Mouse (Mus musculus): ENCODE measurements at regions not wholly inside any gene's neighbourhood (a gene's known extent, or its start where the extent isn't known, plus 50 kb on each side); places are given as distances from the start of the nearest gene placed in this dataset.

GRCm38 (mm10) chr5:95864252-95864651 is 88.5 kb downstream of the E330014E10Rik start:
- Histone ChIP-seq H3K4me1 (no peaks in the 10 kb centered on the region), H3K9me3 (replicated peaks) (no peaks in the 10 kb centered on the region; the same call in 1 of the 2 replicates), H3K36me3 (no peaks in the 10 kb centered on the region), H3K4me3 (no peak overlapping the region), H3K27me3 (ENCODE audit: low read depth, poor library complexity, severe bottlenecking) (no peaks in the 10 kb centered on the region), H3K27ac (replicated peaks) (no peak overlapping the region)
- DNase-seq (ENCODE audit: low spot score) = no peak
- WGBS = 96% methylated on average over 1 of the region's 1 CpGs

DNA sequence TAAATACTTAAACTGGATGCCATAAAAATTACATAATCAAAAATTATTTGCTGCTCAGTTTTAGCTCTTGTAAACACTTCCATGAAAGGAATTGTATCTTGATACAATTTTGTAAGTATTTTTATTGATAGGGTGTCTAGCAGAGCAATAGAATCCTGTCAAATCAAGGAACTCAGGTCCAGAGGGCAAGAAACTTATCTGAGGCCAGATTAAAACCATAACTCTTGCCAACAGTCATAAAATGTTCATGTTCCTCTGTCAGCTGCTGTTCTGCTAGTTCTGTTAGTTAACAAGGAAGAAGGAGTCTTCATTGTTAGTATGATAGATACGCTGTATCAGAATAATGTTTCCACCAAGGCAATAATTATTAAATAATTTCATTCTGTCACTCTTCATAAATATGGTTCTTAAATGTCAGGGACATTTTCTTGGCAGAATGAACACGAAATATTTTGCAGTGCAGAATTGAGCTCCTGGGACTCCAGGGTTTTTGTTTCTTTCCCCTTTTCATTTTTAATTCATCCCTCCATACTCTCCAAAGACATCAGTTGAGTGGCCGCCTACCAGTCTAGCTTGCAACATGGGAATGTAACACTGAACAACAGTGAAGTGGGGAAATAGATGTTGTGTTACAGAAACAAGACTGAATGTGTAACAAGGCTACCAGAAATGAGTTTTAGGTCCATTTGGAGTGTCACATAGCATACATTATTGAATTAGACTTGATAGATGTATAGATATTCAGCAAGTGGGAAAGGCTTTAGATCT is 89.1 kb downstream of the E330014E10Rik start:
- Histone ChIP-seq H3K9me3 (replicated peaks) (no peaks in the 10 kb centered on the region; the same call in 1 of the 2 replicates), H3K4me1 (no peaks in the 10 kb centered on the region), H3K36me3 (no peaks in the 10 kb centered on the region), H3K27me3 (ENCODE audit: low read depth, poor library complexity, severe bottlenecking) (no peaks in the 10 kb centered on the region), H3K27ac (replicated peaks) (no peak overlapping the region), H3K4me3 (no peak overlapping the region)
- no peak for DNase-seq (ENCODE audit: low spot score)
- 82% methylated on average over 3 of the region's 3 CpGs for WGBS

DNA sequence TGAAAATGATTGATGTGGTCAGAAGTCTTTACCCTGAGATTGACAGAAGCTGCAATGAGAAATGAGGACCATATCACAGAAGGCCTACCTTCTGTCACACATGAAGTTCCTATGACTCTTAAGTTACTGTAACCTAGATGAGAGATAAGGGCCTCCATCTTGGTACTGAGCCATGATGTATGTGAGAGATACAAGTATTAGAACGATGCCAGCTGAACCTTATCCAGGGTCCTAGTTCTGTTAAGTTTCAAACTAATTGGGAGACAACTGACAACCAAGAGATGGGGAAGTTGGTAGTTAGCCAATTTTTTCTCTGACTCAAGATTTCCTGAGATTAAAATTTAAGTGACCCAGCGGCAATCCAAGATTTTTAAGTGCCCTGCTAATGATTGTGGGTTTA is 89.7 kb downstream of the E330014E10Rik start:
- Histone ChIP-seq H3K36me3 (no peaks in the 10 kb centered on the region), H3K27ac (replicated peaks) (no peak overlapping the region), H3K4me3 (no peak overlapping the region), H3K9me3 (replicated peaks) (no peaks in the 10 kb centered on the region; the same call in 1 of the 2 replicates), H3K4me1 (no peaks in the 10 kb centered on the region), H3K27me3 (ENCODE audit: low read depth, poor library complexity, severe bottlenecking) (no peaks in the 10 kb centered on the region)
- no peak for DNase-seq (ENCODE audit: low spot score)
- 97% methylated on average over 2 of the region's 2 CpGs for WGBS

GRCm38 (mm10) chr5:95866848-95867495 is 89.8 kb upstream of the Cxcl13 start:
- Histone ChIP-seq H3K4me3 (no peak overlapping the region), H3K9me3 (replicated peaks) (no peaks in the 10 kb centered on the region; the same call in 1 of the 2 replicates), H3K27ac (replicated peaks) (no peak overlapping the region), H3K4me1 (no peaks in the 10 kb centered on the region), H3K27me3 (ENCODE audit: low read depth, poor library complexity, severe bottlenecking) (no peaks in the 10 kb centered on the region), H3K36me3 (no peaks in the 10 kb centered on the region)
- WGBS = 87% methylated on average over 4 of the region's 4 CpGs
- DNase-seq (ENCODE audit: low spot score) = no peak

GRCm38 (mm10) chr5:95870336-95870845 is 86.4 kb upstream of the Cxcl13 start:
- Histone ChIP-seq H3K27me3 (ENCODE audit: low read depth, poor library complexity, severe bottlenecking) (no peaks in the 10 kb centered on the region), H3K36me3 (no peaks in the 10 kb centered on the region), H3K4me1 (no peaks in the 10 kb centered on the region), H3K4me3 (no peak overlapping the region), H3K27ac (replicated peaks) (no peak overlapping the region), H3K9me3 (replicated peaks) (no peaks in the 10 kb centered on the region; the same call in 1 of the 2 replicates)
- no peak for DNase-seq (ENCODE audit: low spot score)
- whole genome bisulfite sequencing = 76% methylated on average over 3 of the region's 3 CpGs

DNA sequence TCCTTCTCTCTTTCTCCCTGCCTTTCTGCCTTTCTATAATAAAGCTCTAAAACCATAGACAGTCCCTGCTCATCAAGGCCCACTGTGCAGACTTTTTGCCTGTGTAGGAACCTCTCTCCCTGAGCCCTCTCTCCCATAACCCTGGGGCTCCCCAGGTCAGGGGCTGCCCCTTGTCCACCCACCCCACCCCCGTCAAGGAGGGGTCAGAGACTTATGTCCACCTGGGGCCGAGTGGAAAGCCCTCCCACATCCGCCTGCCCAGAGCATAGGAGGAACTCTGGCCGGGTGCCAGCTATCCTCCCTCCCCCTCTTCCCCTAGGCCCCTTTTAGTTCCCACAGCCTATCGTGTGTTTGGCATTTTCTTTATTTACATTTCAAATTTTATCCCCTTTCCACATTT is 81.8 kb upstream of the Cxcl13 start:
- 81% methylated on average over 5 of the region's 5 CpGs for WGBS

GRCm38 (mm10) chr5:95880914-95881313 is 75.8 kb upstream of the Cxcl13 start:
- H3K4me1 ChIP-seq = no peaks in the 10 kb centered on the region
- no peak overlapping the region for H3K27ac ChIP-seq (replicated peaks)
- no peak overlapping the region for H3K4me3 ChIP-seq
- H3K36me3 ChIP-seq = no peaks in the 10 kb centered on the region
- no peaks in the 10 kb centered on the region for H3K9me3 ChIP-seq (replicated peaks)
- peak; percentile 15 for DNase-seq (ENCODE audit: low spot score)
- no peaks in the 10 kb centered on the region for H3K27me3 ChIP-seq (ENCODE audit: low read depth, poor library complexity, severe bottlenecking)

More for the DNA sequence above, 81.8 kb upstream of the Cxcl13 start:
- Histone ChIP-seq H3K4me1 (no peaks in the 10 kb centered on the region), H3K9me3 (replicated peaks) (no peaks in the 10 kb centered on the region), H3K36me3 (no peaks in the 10 kb centered on the region), H3K4me3 (no peak overlapping the region), H3K27ac (replicated peaks) (no peak overlapping the region), H3K27me3 (ENCODE audit: low read depth, poor library complexity, severe bottlenecking) (no peaks in the 10 kb centered on the region)
- no peak for DNase-seq (ENCODE audit: low spot score)
